Mouse (Mus musculus) ES-E14 (cell line): ENCODE results near the gene Pitpnc1. TPM values are rescaled to one million over a fixed set of nuclear protein-coding genes. Genes with fewer than 3 reads are reported as not detected.
"Not testable (repeated sequence)": the region's sequence is repeated elsewhere in the genome, so short reads cannot be mapped to it uniquely, and the experiment has no call there.

Experiments
- DNase-seq: peaks from one replicate; pipeline ENCODE4 v3.0.0-alpha.2; 2013; ENCODE audit warnings: low read depth, low spot score
- H3K27ac ChIP-seq: 2 replicates; pipeline ENCODE4 v1.5.1; 2012; ENCODE audit warnings: low read depth, mild to moderate bottlenecking, low read length, moderate library complexity, mixed read lengths; ENCODE audit not compliant: poor library complexity, insufficient read depth, severe bottlenecking
- H3K36me3 ChIP-seq: 2 replicates; pipeline ENCODE4 v1.6.1; 2012; ENCODE audit warnings: mild to moderate bottlenecking, low read length, moderate library complexity, mixed read lengths; ENCODE audit not compliant: control insufficient read depth, poor library complexity, insufficient read depth, severe bottlenecking
- H3K4me1 ChIP-seq, 2 experiments: fragments of 150-350 bp in 1 of 2; sonication (generic) in 1 of 2; 2 replicates each; pipeline ENCODE4 v1.6.1; 2012; ENCODE audit warnings: low read length in 2 of 2, mild to moderate bottlenecking in 1 of 2, mixed read lengths in 1 of 2; ENCODE audit not compliant: control insufficient read depth in 2 of 2, insufficient read depth in 2 of 2, poor library complexity in 1 of 2
- H3K4me3 ChIP-seq, 2 experiments: fragments of 150-350 bp in 1 of 2; sonication (generic) in 1 of 2; 2 replicates each; pipeline ENCODE4 v1.5.1; 2012; ENCODE audit warnings: low read length in 2 of 2, low read depth in 1 of 2, mild to moderate bottlenecking in 1 of 2, mixed read lengths in 1 of 2; ENCODE audit not compliant: insufficient read depth in 1 of 2, poor library complexity in 1 of 2, severe bottlenecking in 1 of 2
- H3K9ac ChIP-seq: 2 replicates; pipeline ENCODE4 v1.6.1; 2012; ENCODE audit warnings: low read depth, mild to moderate bottlenecking, low read length, mixed read lengths; ENCODE audit not compliant: poor library complexity, insufficient read depth, severe bottlenecking
- H3K9me3 ChIP-seq: fragments of 150-350 bp; sonication (generic); 2 replicates; pipeline ENCODE4 v1.6.1; 2012; ENCODE audit warnings: low read depth, mild to moderate bottlenecking, low read length; ENCODE audit not compliant: control insufficient read depth, insufficient read depth
- CHD2 ChIP-seq: IDR thresholded peaks from 2 replicates; pipeline ENCODE4 v1.6.1; 2014; ENCODE audit warnings: mild to moderate bottlenecking, low read depth, low read length, inconsistent platforms
- HCFC1 ChIP-seq: IDR thresholded peaks from 2 replicates; pipeline ENCODE4 v1.6.1; 2012; ENCODE audit warnings: low read length, inconsistent platforms, borderline replicate concordance; ENCODE audit not compliant: insufficient read depth
- MAFK ChIP-seq: IDR thresholded peaks from 2 replicates; pipeline ENCODE4 v1.6.1; 2014; ENCODE audit warnings: mild to moderate bottlenecking, low read depth, low read length, inconsistent platforms; ENCODE audit not compliant: insufficient read depth
- ZC3H11A ChIP-seq: IDR thresholded peaks from 2 replicates; pipeline ENCODE4 v1.6.1; 2012; ENCODE audit warnings: low read depth, mild to moderate bottlenecking, inconsistent platforms, low read length, borderline replicate concordance
- ZNF384 ChIP-seq: IDR thresholded peaks from 2 replicates; pipeline ENCODE4 v1.6.1; 2012; ENCODE audit warnings: low read depth, low read length, inconsistent platforms
- in situ Hi-C, 2 experiments: fragments of 600-800 bp; cut with MboI; formaldehyde crosslinking; loops; one replicate each; pipeline ENCODE4 v1.15.1; 2025; ENCODE audit warnings: low sequenced_read_pairs in 2 of 2, inconsistent platforms in 1 of 2; ENCODE audit not compliant: unreplicated experiment in 2 of 2
- total RNA-seq: library from RNA; depleted of rRNA; stranded (reverse); fragments of 300-350 nt; gene quantifications from 2 replicates; pipeline ENCODE4 v1.2.3, GENCODE M21; 2012

The Pitpnc1 gene
- total RNA-seq, 1 experiment = 37.3 TPM

GRCm38 (mm10) chr11:107504364-107504763 lies 33.9 kb upstream of the Pitpnc1 start:
- H3K36me3 ChIP-seq, H3K4me3 ChIP-seq, DNase-seq, in situ Hi-C loops, H3K9me3 ChIP-seq, H3K4me1 ChIP-seq, H3K27ac ChIP-seq, H3K9ac ChIP-seq: not testable (repeated sequence)
- TF ChIP-seq ZNF384 = peak; percentile 90

- Histone ChIP-seq H3K27ac (no peak overlapping the region), H3K9ac (no peak overlapping the region), H3K4me1 (peaks cover 0 to 2% of the 10 kb centered on the region in 2 experiments; a peak in 1 of 4 replicates), H3K36me3 (peaks cover 3% of the 10 kb centered on the region), H3K9me3 (no peaks in the 10 kb centered on the region), H3K4me3 (no peak overlapping the region)
- DNase-seq = no peak
- TF ChIP-seq MAFK (no peak), ZNF384 (no peak), CHD2 (no peak), ZC3H11A (no peak), HCFC1 (no peak)
- in situ Hi-C loops = no loop called here
Measured at GRCm38 (mm10) chr11:107502801-107503200, 32.3 kb upstream of the Pitpnc1 start.

DNA sequence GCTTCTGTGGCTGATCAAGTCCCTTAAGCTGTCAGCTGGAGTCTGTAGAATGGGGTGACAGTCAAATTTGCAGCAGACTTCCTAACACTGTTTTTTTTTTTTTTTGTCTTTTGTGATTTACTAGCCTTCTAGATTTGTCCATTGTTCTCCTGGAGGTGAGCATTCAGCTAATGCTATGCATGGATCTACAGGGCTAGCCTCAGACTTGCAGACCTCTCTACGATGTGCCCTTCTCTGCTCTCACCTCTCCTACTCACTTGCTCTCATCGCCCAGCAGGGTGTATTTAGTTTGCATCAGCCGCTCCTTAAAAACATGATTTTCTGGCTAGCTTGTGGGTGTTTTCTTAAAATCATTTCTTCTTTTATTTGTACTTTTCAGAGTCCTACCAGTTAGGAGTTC lies 13.8 kb upstream of the Pitpnc1 start:
- H3K4me3 ChIP-seq = no peak overlapping the region
- in situ Hi-C loops = no loop called here
- peaks cover 25% of the 10 kb centered on the region for H3K36me3 ChIP-seq
- DNase-seq = no peak
- TF ChIP-seq MAFK (no peak), ZNF384 (peak; percentile 75; the same call in 1 of the 2 replicates)
- no peak overlapping the region for H3K9ac ChIP-seq
- H3K4me1 ChIP-seq = peaks cover 3 to 10% of the 10 kb centered on the region in 2 experiments; a peak in 2 of 4 replicates
- H3K27ac ChIP-seq = peak overlapping the region; percentile 79; the same call in 1 of the 2 replicates
- H3K9me3 ChIP-seq = no peaks in the 10 kb centered on the region

DNA sequence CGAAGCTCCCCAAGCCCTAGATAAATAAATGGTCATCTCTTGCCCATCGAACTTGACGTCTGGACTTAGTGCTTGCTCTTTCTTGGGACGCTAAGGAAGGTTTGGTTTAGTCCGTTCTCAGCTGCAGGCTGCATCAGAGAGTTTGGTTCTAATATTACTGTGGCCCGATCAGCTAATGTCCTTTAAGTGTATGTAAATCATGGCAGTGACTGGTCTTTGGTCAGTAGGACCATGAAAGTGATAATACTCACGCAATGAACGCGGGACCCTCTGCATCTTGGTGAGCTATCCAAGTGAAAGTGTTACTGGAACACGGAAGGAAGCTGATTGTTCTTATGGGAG lies 9.3 kb upstream of the Pitpnc1 start:
- no peak for TF ChIP-seq ZC3H11A
- TF ChIP-seq HCFC1 = no peak
- TF ChIP-seq ZNF384 = no peak
- TF ChIP-seq CHD2 = no peak
- no peak for TF ChIP-seq MAFK
- DNase-seq = no peak
- in situ Hi-C loops = no loop called here
- H3K9me3 ChIP-seq = no peaks in the 10 kb centered on the region
- peak overlapping the region; percentile 87 for H3K27ac ChIP-seq
- peaks cover 2% of the 10 kb centered on the region for H3K36me3 ChIP-seq
- H3K9ac ChIP-seq = peak overlapping the region; percentile 99
- H3K4me3 ChIP-seq = peak overlapping the region; percentile 91 to 100
- peaks cover 3 to 10% of the 10 kb centered on the region in 2 experiments; a peak in 2 of 4 replicates for H3K4me1 ChIP-seq

- in situ Hi-C loops = no loop called here
- Histone ChIP-seq H3K9ac (peak within 1 kb of the TSS; percentile 99), H3K27ac (peak within 1 kb of the TSS; percentile 87), H3K9me3 (no peaks in the 10 kb centered on the region), H3K4me1 (peaks cover 3 to 6% of the 10 kb centered on the region in 2 experiments; a peak in 2 of 4 replicates), H3K4me3 (peak within 1 kb of the TSS; percentile 91 to 100), H3K36me3 (no peaks in the 10 kb centered on the region)
- DNase-seq = peak; percentile 95
- no peak for TF ChIP-seq ZC3H11A
- peak; percentile 75 for TF ChIP-seq HCFC1
- TF ChIP-seq MAFK = peak; percentile 37; the same call in 1 of the 2 replicates
- peak; percentile 57; the same call in 1 of the 2 replicates for TF ChIP-seq ZNF384
Measured at GRCm38 (mm10) chr11:107479053-107479861, 8.8 kb upstream of the Pitpnc1 start, which contains the start of gene Psmd12. TSS of gene Psmd12 (plus strand) at chr11:107479484.
